ENCODE assay signal across 9 mouse cellular contexts in genomic region chr19:37263943-37264897, GRCm38 (mm10). TPM values are rescaled to one million over a fixed set of nuclear protein-coding genes. Genes with fewer than 3 reads are reported as not detected.
DNase-seq lines count a peak whose midpoint lies in the region; ATAC-seq and TF ChIP-seq lines count a peak whose summit lies in the region.
"Had no signal": no experiment of that assay in that cellular context is flagged by ENCODE, and none has a peak within 500 bp of the region (broad histone marks: within the 10 kb centered on the region; RNA-seq: fewer than 3 reads in every experiment).

No protein-coding gene starts in this region.

- peak overlapping the region; percentile 38 for H3K27ac ChIP-seq in left cerebral cortex, adult 2 months
- H3K27ac ChIP-seq in hindbrain, embryonic 16.5 days (ENCODE audit: low read depth, low read length): no peak overlapping the region
- no peak overlapping the region for H3K27ac ChIP-seq in lung, postnatal 0 days (ENCODE audit: low read length)
- H3K27ac ChIP-seq: stomach, embryonic 15.5 days had no signal

- intact Hi-C loops in left cerebral cortex, adult 2 months (cut with DNase I): loop anchor here (2.0 to 10.0 kb wide), 3 partner anchors 49 to 339 kb away; partner anchors contain the start of gene Btaf1
- intact Hi-C loops in left cerebral cortex, postnatal 36 days (cut with DNase I): loop anchor here (10.0 kb wide), 1 partner anchor 429 kb away; the partner anchor contains the start of gene Tnks2

- H3K4me3 ChIP-seq in left cerebral cortex, adult 2 months: no peak overlapping the region
- H3K4me3 ChIP-seq in hindbrain, embryonic 16.5 days (ENCODE audit: low read length): no peak overlapping the region
- 0 out of 2 replicates have a peak overlapping the region, but pooled peaks have one; percentile 8 for H3K4me3 ChIP-seq in lung, postnatal 0 days (ENCODE audit: low read depth, low read length)
- H3K4me3 ChIP-seq: stomach, embryonic 15.5 days had no signal

- peaks cover 5% of the 10 kb centered on the region; the same call in 1 of the 2 replicates for H3K9me3 ChIP-seq in hindbrain, embryonic 16.5 days (ENCODE audit: control insufficient read depth, low read length)
- H3K9me3 ChIP-seq in lung, postnatal 0 days (ENCODE audit: low read length): no peaks in the 10 kb centered on the region
- H3K9me3 ChIP-seq: stomach, embryonic 15.5 days had no signal

- TF ChIP-seq EP300 in lung, postnatal 0 days (IDR thresholded peaks at IDR 0.05): peak; percentile 50

- H3K27me3 ChIP-seq in hindbrain, embryonic 16.5 days (replicated peaks; ENCODE audit: control insufficient read depth, insufficient read depth, low read length): no peaks in the 10 kb centered on the region
- no peaks in the 10 kb centered on the region for H3K27me3 ChIP-seq in lung, postnatal 0 days (replicated peaks; ENCODE audit: insufficient read depth, low read length)
- H3K27me3 ChIP-seq: stomach, embryonic 15.5 days had no signal

- DNase-seq in left cerebral cortex, adult 2 months (ENCODE audit: extremely low spot score in 1 of 2, low spot score in 2 of 2): no peak
- no peak for DNase-seq in left cerebral cortex, postnatal 36 days (ENCODE audit: low spot score in 2 of 2)
- DNase-seq in ZHBTc4 (ENCODE audit: low read depth, low spot score): peak; percentile 58
- peak; percentile 22 to 24 for DNase-seq in cerebellum, postnatal 36 days
- peak; percentile 56 for DNase-seq in lung, postnatal 0 days (ENCODE audit: low spot score)
- no peak for DNase-seq in frontal cortex, postnatal 25 days (ENCODE audit: low spot score in 2 of 2)
- DNase-seq in thymus, postnatal 14 days: no peak

- H3K9ac ChIP-seq in hindbrain, embryonic 16.5 days (ENCODE audit: low read depth, low read length): no peak overlapping the region
- H3K9ac ChIP-seq in lung, postnatal 0 days (replicated peaks; ENCODE audit: low read depth): no peak overlapping the region
- H3K9ac ChIP-seq: stomach, embryonic 15.5 days had no signal

- no peak for ATAC-seq in hindbrain, embryonic 16.5 days
- ATAC-seq in lung, postnatal 0 days: peak; percentile 49

- TF ChIP-seq CTCF in left cerebral cortex, adult 2 months (IDR thresholded peaks at IDR 0.05): no peak
- TF ChIP-seq CTCF in lung, postnatal 0 days (IDR thresholded peaks at IDR 0.05): no peak

- H3K36me3 ChIP-seq in hindbrain, embryonic 16.5 days (ENCODE audit: control insufficient read depth, insufficient read depth, low read length): no peaks in the 10 kb centered on the region; the same call in 1 of the 2 replicates
- no peaks in the 10 kb centered on the region for H3K36me3 ChIP-seq in lung, postnatal 0 days (ENCODE audit: insufficient read depth, low read length)
- H3K36me3 ChIP-seq: stomach, embryonic 15.5 days had no signal

- WGBS in hindbrain, embryonic 16.5 days: 44% methylated on average over 23 of the region's 23 CpGs
- 40% methylated on average over 23 of the region's 23 CpGs for WGBS in lung, postnatal 0 days

- peak overlapping the region; percentile 32 for H3K4me2 ChIP-seq in hindbrain, embryonic 16.5 days (ENCODE audit: low read length)
- peak overlapping the region; percentile 43 for H3K4me2 ChIP-seq in lung, postnatal 0 days (replicated peaks; ENCODE audit: low read depth, low read length)
- H3K4me2 ChIP-seq: stomach, embryonic 15.5 days had no signal

- peaks cover 8% of the 10 kb centered on the region; the same call in 1 of the 2 replicates for H3K4me1 ChIP-seq in hindbrain, embryonic 16.5 days (ENCODE audit: control insufficient read depth, insufficient read depth, low read depth, low read length)
- no peaks in the 10 kb centered on the region for H3K4me1 ChIP-seq in lung, postnatal 0 days (ENCODE audit: insufficient read depth, low read depth, low read length)

RNA-seq across cellular contexts. Expression of gene Cpeb3, which starts 55.8 kb away (rescaled TPM):
- total RNA-seq in left cerebral cortex, adult 2 months (2021): 10 to 100 TPM; 87.0 to 96.0 TPM
- 100 to 1,000 TPM in 1 of 2 experiments, 10 to 100 TPM in 1; 79.8 to 104 TPM for total RNA-seq in left cerebral cortex, postnatal 36 days (2021)
- 10.4 and 10.9 TPM in 2 replicates for polyA plus RNA-seq in hindbrain, embryonic 16.5 days (2015; fragmentation: Nextera tagmentation; extraction: Ambion mirVana)
- 1.3 and 2.3 TPM in 2 replicates for polyA plus RNA-seq in lung, postnatal 0 days (2015; fragmentation: Nextera tagmentation; extraction: Ambion mirVana)

RNA-seq across cellular contexts. Expression of gene March5, which starts 56.9 kb away (rescaled TPM):
- 10 to 100 TPM; 82.6 to 96.0 TPM for total RNA-seq in left cerebral cortex, adult 2 months (2021)
- 10 to 100 TPM; 90.5 to 93.5 TPM for total RNA-seq in left cerebral cortex, postnatal 36 days (2021)
- polyA plus RNA-seq in hindbrain, embryonic 16.5 days (2015; fragmentation: Nextera tagmentation; extraction: Ambion mirVana): 82.7 and 83.2 TPM in 2 replicates
- polyA plus RNA-seq in lung, postnatal 0 days (2015; fragmentation: Nextera tagmentation; extraction: Ambion mirVana): 83.1 and 97.6 TPM in 2 replicates

Comparison
In these comparisons a context has a peak if more than half of its experiments do, and no peak if none do; other contexts are left out.
1. DNase-seq: peak in ZHBTc4 (single experiment), cerebellum, postnatal 36 days (2 of 2) and lung, postnatal 0 days (single experiment); none in left cerebral cortex, adult 2 months (0 of 2), left cerebral cortex, postnatal 36 days (0 of 2), frontal cortex, postnatal 25 days (0 of 2) and thymus, postnatal 14 days (single experiment).